Mouse (Mus musculus) brain, embryonic 14.5 days (tissue): Measurements from ENCODE around the gene Hfe2.

ENCODE experiments used
- CTCF ChIP-seq: fragments of 200-500 bp; IDR thresholded peaks from 2 replicates; pipeline ENCODE4 v1.5.1; 2012; ENCODE audit warnings: inconsistent platforms, mild to moderate bottlenecking, moderate library complexity, borderline replicate concordance; ENCODE audit not compliant: insufficient read depth, insufficient read length; ENCODE audit errors: extremely low read depth
- POLR2A ChIP-seq: fragments of 200-500 bp; IDR thresholded peaks from 2 replicates; pipeline ENCODE4 v1.6.1; 2012; ENCODE audit warnings: mild to moderate bottlenecking, inconsistent platforms, borderline replicate concordance; ENCODE audit not compliant: poor library complexity, insufficient read depth, insufficient read length, severe bottlenecking; ENCODE audit errors: extremely low read depth

DNA sequence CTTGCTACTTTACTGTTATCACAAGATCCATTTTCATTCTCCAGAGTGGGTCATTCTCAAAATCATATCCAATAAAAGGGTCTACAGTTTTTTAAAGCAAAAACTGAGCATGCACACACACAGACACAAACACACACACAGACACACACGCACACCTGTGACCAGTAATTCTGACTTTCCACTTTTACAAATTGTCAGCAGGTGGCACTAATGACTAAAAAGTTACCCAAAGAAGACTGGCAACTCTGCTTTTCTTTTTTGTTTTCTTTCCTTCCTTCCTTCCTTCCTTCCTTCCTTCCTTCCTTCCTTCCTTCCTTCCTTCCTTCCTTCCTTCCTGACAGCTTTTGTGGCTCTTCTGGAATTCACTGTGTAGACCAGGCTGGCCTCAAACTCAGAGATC, 20.6 kb downstream of the Hfe2 start:
- no peak for TF ChIP-seq CTCF
- no peak for TF ChIP-seq POLR2A
